Mouse (Mus musculus) intestine, postnatal 0 days (tissue): Measurements from ENCODE around the gene Gm20662. TPM values are rescaled to one million over a fixed set of nuclear protein-coding genes. Genes with fewer than 3 reads are reported as not detected.
A peak's percentile ranks its signal among the peaks of the same experiment; 100 is the strongest.

Source experiments
- ATAC-seq: fragments of 200-750 bp; cut with Nextera tagmentation; 2 replicates; pipeline ENCODE4 v1.8.0; 2017; ENCODE audit warnings: mild to moderate bottlenecking, moderate TSS enrichment, moderate library complexity
- H3K27ac ChIP-seq: fragments of 300-500 bp; sonication (generic); 2 replicates; pipeline ENCODE4 v1.5.1; 2014; ENCODE audit warnings: mild to moderate bottlenecking, low read depth, low read length, moderate library complexity
- H3K27me3 ChIP-seq: fragments of 300-500 bp; sonication (generic); replicated peaks from 2 replicates; pipeline ENCODE4 v1.6.1; 2014; ENCODE audit warnings: low read length, mixed read lengths; ENCODE audit not compliant: control insufficient read depth, insufficient read depth
- H3K36me3 ChIP-seq: fragments of 300-500 bp; sonication (generic); 2 replicates; pipeline ENCODE4 v1.6.1; 2014; ENCODE audit warnings: mild to moderate bottlenecking, moderate library complexity; ENCODE audit not compliant: control insufficient read depth, insufficient read depth
- H3K4me1 ChIP-seq: fragments of 300-500 bp; sonication (generic); replicated peaks from 2 replicates; pipeline ENCODE4 v1.6.1; 2014; ENCODE audit warnings: antibody characterized with exemption, low read length, mixed read lengths; ENCODE audit not compliant: control insufficient read depth, insufficient read depth
- H3K4me2 ChIP-seq: fragments of 300-500 bp; sonication (generic); replicated peaks from 2 replicates; pipeline ENCODE4 v1.6.1; 2014; ENCODE audit warnings: low read depth, mild to moderate bottlenecking, moderate library complexity
- H3K4me3 ChIP-seq: fragments of 300-500 bp; sonication (generic); 2 replicates; pipeline ENCODE4 v1.5.1; 2014; ENCODE audit warnings: low read depth, low read length
- H3K9ac ChIP-seq: fragments of 300-500 bp; sonication (generic); 2 replicates; pipeline ENCODE4 v1.6.1; 2014; ENCODE audit warnings: mild to moderate bottlenecking, low read depth, low read length
- H3K9me3 ChIP-seq: fragments of 300-500 bp; sonication (generic); 2 replicates; pipeline ENCODE4 v1.6.1; 2016; ENCODE audit warnings: mixed run types; ENCODE audit not compliant: control insufficient read depth
- CTCF ChIP-seq: sonication (generic); IDR thresholded peaks from 2 replicates; pipeline ENCODE4 v1.5.1; 2016; ENCODE audit warnings: low read depth, mild to moderate bottlenecking, control low read depth, antibody characterized with exemption, moderate library complexity
- WGBS: fragments of 180-500 bp; shearing (Covaris S2); extraction: QIAGEN DNeasy Blood & Tissue Kit; methylation state at CpG from one replicate; pipeline ENCODE4 v1.1.7; 2014; 5-methylcytosine and 5-hydroxymethylcytosine counted together
- polyA plus RNA-seq: library from polyadenylated mRNA; unstranded; fragments of >200 nt; fragmentation: Nextera tagmentation; extraction: Ambion mirVana; gene quantifications from 2 replicates; pipeline ENCODE4 v1.2.1, GENCODE M21; 2015

The Gm20662 gene
- polyA plus RNA-seq, 1 experiment from 2014 or later, result not detected

DNA sequence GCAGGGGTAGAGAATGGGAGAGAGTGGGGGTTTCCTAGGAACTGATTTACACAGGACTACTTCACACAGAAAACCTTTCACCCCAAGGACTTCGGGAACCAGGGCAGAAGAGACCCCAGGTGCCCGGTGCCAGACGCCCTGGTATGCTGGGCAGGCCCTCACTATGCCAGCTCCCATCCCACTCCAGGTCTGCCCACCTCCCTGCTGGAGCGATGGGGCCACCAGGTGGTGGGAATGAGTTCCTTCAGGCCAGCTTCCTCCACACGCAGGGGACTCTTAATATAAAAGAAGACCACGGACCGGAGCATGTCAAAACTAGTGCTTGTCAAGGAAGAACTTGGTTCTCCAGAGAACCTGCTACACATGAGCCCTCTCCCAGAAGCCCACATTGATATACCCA lies 71.0 kb downstream of the Gm20662 start:
- Histone ChIP-seq H3K36me3 (peaks cover 61% of the 10 kb centered on the region), H3K27ac (no peak overlapping the region), H3K9me3 (no peaks in the 10 kb centered on the region), H3K4me2 (no peak overlapping the region), H3K27me3 (no peaks in the 10 kb centered on the region), H3K9ac (no peak overlapping the region), H3K4me3 (no peak overlapping the region), H3K4me1 (no peaks in the 10 kb centered on the region)
- ATAC-seq, result no peak
- TF ChIP-seq CTCF, result peak; percentile 48
- 83% methylated on average over 7 of the region's 7 CpGs for WGBS

- Histone ChIP-seq H3K27ac (no peak overlapping the region), H3K27me3 (no peaks in the 10 kb centered on the region), H3K4me3 (no peak overlapping the region), H3K36me3 (peaks cover 54% of the 10 kb centered on the region), H3K4me1 (no peaks in the 10 kb centered on the region), H3K9ac (no peak overlapping the region), H3K4me2 (no peak overlapping the region), H3K9me3 (no peaks in the 10 kb centered on the region)
- WGBS, result 16% methylated on average over 8 of the region's 8 CpGs
- peak; percentile 99 for TF ChIP-seq CTCF
- peak; percentile 23 for ATAC-seq
These were observed 71.8 kb downstream of the Gm20662 start for GRCm38 (mm10) chr9:108067900-108068299.

DNA sequence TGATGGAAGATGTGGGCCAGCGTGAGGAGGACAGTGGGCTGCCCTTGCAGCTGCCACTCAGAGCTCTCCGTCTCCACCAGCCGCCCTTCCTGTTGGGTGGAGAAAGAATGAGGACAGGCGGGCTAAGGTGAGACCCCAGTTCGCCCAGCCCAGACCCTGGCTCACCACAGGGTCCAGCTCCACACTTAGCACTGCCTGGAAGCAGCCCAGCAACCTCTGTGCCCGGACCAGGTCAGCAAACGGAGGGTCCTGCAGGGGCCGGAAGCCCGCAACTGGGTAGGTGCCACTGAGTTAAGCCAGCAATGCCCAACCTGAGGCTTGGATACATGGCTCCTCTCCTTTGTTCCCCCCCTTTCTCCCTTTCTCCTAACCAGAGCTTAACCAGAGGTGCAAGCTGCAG lies 72.9 kb downstream of the Gm20662 start:
- no peak for TF ChIP-seq CTCF
- no peak for ATAC-seq
- no peaks in the 10 kb centered on the region for H3K27me3 ChIP-seq
- H3K4me1 ChIP-seq, result no peaks in the 10 kb centered on the region
- H3K4me3 ChIP-seq, result no peak overlapping the region
- no peak overlapping the region for H3K4me2 ChIP-seq
- 90% methylated on average over 9 of the region's 9 CpGs for WGBS
- no peak overlapping the region for H3K27ac ChIP-seq
- H3K9ac ChIP-seq, result no peak overlapping the region
- H3K36me3 ChIP-seq, result peaks cover 47% of the 10 kb centered on the region
- H3K9me3 ChIP-seq, result no peaks in the 10 kb centered on the region

DNA sequence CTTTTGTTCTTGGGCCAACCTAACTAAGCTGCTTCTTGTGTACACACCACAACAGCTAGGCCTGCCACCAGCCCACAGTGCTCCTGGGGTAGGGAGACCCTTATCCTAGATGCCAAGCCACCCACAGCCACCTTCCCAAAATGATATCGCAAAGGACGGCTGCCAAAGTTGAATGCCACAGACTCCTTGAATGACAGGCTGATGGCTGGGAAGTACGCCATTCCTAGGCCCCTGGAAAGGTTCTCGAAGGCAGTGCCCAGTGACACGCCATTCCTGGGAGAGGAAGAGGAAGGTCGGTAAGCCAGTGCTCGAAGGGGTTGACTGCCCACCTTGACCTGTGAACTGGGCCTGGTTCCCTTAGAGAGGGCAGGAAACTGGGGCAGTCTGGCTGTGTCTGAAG lies 73.4 kb downstream of the Gm20662 start:
- Histone ChIP-seq H3K36me3 (peaks cover 42% of the 10 kb centered on the region), H3K4me3 (no peak overlapping the region), H3K9me3 (no peaks in the 10 kb centered on the region), H3K27me3 (no peaks in the 10 kb centered on the region), H3K9ac (no peak overlapping the region), H3K4me1 (no peaks in the 10 kb centered on the region), H3K4me2 (no peak overlapping the region), H3K27ac (no peak overlapping the region)
- 86% methylated on average over 7 of the region's 7 CpGs for WGBS
- no peak for ATAC-seq
- no peak for TF ChIP-seq CTCF

DNA sequence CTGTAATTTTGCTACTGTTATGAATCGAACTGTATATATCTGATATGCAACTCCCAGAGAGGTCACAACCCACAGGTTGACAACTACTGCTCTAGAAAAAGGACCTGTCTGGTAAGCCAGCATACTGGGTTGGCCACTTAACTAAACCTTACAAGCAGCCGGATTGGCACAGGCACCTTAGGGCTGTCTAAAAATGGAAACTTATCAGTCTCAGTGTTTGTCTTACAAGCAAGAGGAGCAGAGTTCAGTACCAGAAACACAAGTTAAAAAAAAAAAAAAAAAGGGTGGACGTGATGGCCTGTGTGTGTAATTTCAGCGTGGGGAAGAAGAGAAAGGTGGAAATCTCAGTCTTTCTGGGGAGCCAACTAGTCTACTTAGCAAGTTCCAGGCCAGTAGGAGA lies 75.7 kb downstream of the Gm20662 start:
- no peaks in the 10 kb centered on the region for H3K27me3 ChIP-seq
- no peak overlapping the region for H3K4me3 ChIP-seq
- H3K4me1 ChIP-seq, result no peaks in the 10 kb centered on the region
- WGBS, result 49% methylated on average over 4 of the region's 4 CpGs
- H3K4me2 ChIP-seq, result no peak overlapping the region
- peaks cover 40% of the 10 kb centered on the region for H3K36me3 ChIP-seq
- H3K9me3 ChIP-seq, result no peaks in the 10 kb centered on the region
- H3K9ac ChIP-seq, result no peak overlapping the region
- no peak for ATAC-seq
- no peak overlapping the region for H3K27ac ChIP-seq
- TF ChIP-seq CTCF, result no peak

DNA sequence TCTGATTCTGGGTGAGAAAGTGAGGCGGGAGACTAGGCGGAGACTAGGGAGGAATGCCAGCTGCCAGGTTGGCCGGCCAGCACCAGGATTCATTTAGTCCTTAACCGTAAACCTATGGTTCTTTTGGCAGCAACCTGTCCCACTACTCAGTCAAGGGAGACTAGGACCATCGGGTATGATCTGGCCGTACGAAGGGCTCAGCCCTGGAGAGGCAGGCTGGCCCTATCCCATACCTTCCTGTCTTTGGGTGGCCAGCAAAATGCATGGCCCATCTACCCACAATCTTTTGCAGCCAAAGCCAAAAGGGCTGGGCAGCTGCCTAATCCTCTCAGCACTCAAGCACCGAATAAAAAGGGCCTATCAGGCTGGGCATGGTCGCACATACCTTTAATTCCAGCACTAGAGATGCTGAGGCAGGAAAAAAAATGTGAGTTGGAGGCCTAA lies 76.4 kb downstream of the Gm20662 start:
- no peaks in the 10 kb centered on the region for H3K27me3 ChIP-seq
- ATAC-seq, result no peak
- H3K4me3 ChIP-seq, result no peak overlapping the region
- TF ChIP-seq CTCF, result no peak
- no peak overlapping the region for H3K9ac ChIP-seq
- no peaks in the 10 kb centered on the region for H3K9me3 ChIP-seq
- no peak overlapping the region for H3K27ac ChIP-seq
- H3K4me1 ChIP-seq, result no peaks in the 10 kb centered on the region
- WGBS, result 59% methylated on average over 9 of the region's 9 CpGs
- no peak overlapping the region for H3K4me2 ChIP-seq
- H3K36me3 ChIP-seq, result peaks cover 40% of the 10 kb centered on the region
